Mouse (Mus musculus): ENCODE results near the gene Tnfsfm13.
A peak's percentile ranks its signal among the peaks of the same experiment; 100 is the strongest.
"Not testable (repeated sequence)": the region's sequence is repeated elsewhere in the genome, so short reads cannot be mapped to it uniquely, and the experiment has no call there.

Tnfsfm13 gene

DNA sequence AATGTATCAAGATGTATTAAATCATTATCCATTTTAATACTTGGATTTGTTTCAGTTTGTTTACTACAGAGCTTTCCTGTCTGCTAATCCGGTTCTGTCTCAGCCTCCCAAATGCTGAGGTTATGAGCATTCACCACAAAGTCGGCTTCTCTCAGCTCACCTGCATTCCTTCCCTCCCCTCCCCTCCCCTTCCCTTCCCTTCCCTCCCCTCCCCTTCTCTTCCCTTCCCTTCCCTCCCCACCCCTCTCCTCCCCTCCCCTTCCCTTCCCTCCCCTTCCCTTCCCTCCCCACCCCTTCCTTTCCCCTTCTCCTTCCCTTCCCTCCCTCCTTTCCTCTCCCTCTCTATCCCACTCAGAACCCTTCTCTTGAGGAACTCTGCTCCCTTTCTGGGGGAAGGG is 8.7 kb upstream of the Tnfsfm13 start:
- DNase-seq (ENCODE audit: extremely low read depth, low read depth): no peak

GRCm38 (mm10) chr11:69703814-69704612 is 8.1 kb upstream of the Tnfsfm13 start:
- no peak for DNase-seq (ENCODE audit: extremely low read depth, low read depth)

DNA sequence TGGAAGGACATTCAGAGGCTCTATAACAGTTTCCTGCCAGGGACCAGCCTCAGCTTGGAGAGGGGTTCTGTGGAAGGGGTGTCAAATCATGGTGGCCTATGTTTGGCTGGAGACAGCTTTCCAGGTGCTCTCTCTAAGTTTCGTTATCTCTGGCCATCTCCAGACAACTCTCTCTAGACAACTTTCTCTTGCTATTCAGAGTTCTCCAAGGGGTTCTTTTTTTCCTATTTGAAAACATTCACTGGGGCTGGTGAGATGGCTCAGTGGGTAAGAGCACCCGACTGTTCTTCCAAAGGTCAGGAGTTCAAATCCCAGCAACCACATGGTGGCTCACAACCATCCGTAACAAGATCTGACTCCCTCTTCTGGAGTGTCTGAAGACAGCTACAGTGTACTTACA is 7.5 kb upstream of the Tnfsfm13 start:
- not testable (repeated sequence) for DNase-seq (ENCODE audit: extremely low read depth, low read depth)

DNA sequence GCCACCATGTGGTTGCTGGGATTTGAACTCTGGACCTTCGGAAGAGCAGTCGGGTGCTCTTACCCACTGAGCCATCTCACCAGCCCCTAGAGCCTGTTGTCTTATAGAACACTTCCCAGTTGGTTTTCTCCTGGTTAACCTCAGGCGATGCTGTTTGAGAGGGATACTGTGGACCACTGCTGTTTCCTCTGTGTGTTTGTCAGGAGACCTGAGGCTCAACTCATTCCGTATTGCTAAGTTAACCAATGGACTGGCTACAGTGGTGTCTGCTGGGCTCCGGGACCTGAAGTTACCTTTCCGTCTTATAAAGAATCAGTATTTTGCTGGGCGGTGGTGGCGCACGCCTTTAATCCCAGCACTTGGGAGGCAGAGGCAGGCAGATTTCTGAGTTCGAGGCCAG is 7.0 kb upstream of the Tnfsfm13 start:
- not testable (repeated sequence) for DNase-seq (ENCODE audit: extremely low read depth, low read depth)

DNA sequence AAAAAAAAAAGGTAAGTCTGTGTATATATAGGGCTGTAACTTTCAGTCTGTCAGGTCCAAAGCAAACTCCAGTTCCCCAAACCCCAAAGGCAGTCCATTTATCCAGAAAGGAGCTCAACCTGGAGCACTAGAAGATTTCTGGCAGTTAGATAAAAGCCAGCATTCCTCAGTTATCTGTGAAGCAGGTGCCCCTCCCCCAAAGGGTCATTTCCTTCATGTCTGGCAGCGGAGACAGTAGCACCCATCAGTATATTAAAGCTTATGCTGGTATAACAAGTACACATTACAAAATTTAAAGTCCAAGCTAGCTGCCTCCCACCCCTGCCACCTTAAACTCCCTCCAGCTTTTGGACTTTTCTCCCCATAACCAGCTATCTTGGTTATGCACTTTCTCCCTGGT is 3.7 kb upstream of the Tnfsfm13 start:
- no peak for DNase-seq (ENCODE audit: extremely low read depth, low read depth)

GRCm38 (mm10) chr11:69698574-69698973 is 2.7 kb upstream of the Tnfsfm13 start:
- no peak for DNase-seq (ENCODE audit: extremely low read depth, low read depth)

- DNase-seq (ENCODE audit: extremely low read depth, low read depth): no peak
Observed at GRCm38 (mm10) chr11:69697396-69697795, 1.5 kb upstream of the Tnfsfm13 start.

DNA sequence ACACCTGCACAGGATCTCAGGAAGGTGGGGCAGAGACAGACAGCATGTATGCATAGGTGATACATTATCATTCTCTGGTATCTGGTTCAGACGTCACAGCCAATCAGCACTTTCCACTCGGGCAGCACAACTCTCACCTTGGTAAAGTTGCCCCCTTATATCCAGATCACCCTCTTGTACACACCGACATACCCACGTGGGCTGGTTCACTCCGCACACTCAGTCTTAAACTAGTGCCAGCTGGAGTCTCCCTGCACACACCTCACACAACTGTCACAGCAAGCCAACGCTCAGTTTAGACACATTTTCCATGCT is 895 bp downstream of the Tnfsfm13 start:
- DNase-seq (ENCODE audit: extremely low read depth, low read depth): no peak

DNA sequence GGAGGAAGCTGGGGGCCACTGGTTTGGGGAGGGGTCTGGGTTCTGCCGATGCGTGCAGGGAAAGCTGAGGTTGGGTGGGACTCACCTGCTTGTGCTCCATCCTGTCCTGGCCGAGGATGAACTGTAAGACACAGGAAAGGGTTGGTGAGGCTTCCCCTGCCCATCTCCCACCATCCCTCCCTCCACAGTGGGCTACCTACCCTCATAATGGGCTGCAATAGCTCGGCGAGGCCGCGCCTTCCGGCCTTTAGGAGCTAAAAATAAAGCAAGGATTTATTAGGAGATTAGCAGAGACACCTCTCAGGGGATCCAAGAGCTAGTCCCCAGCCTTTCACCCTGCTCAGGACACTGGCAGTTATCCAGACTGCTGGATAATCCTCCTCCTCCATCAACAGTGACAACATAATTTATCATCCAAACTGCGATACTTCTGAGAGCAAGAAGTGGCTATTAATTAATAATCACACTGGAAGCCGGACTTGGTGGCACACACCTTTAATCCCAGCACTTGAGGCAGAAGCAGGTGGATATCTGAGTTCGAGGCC is 2.4 kb downstream of the Tnfsfm13 start:
- DNase-seq (ENCODE audit: extremely low read depth, low read depth): no peak

GRCm38 (mm10) chr11:69692863-69693262 is 3.0 kb downstream of the Tnfsfm13 start:
- DNase-seq (ENCODE audit: extremely low read depth, low read depth): no peak

- DNase-seq (ENCODE audit: extremely low read depth, low read depth): no peak
Observed at GRCm38 (mm10) chr11:69692196-69692811, 3.6 kb downstream of the Tnfsfm13 start.

GRCm38 (mm10) chr11:69689891-69690290 is 6.0 kb downstream of the Tnfsfm13 start:
- no peak for DNase-seq (ENCODE audit: extremely low read depth, low read depth)

- DNase-seq (ENCODE audit: extremely low read depth, low read depth): no peak
Observed at GRCm38 (mm10) chr11:69687061-69687460, 8.8 kb downstream of the Tnfsfm13 start.

- DNase-seq (ENCODE audit: extremely low read depth, low read depth): no peak
Observed at GRCm38 (mm10) chr11:69686377-69686776, 9.5 kb downstream of the Tnfsfm13 start.

- DNase-seq (ENCODE audit: extremely low read depth, low read depth): no peak
Observed at GRCm38 (mm10) chr11:69685526-69686148, 10.3 kb downstream of the Tnfsfm13 start, which contains the start of gene Tnfsf13. Tnfsf13 (minus strand) TSS chr11:69685784.

DNA sequence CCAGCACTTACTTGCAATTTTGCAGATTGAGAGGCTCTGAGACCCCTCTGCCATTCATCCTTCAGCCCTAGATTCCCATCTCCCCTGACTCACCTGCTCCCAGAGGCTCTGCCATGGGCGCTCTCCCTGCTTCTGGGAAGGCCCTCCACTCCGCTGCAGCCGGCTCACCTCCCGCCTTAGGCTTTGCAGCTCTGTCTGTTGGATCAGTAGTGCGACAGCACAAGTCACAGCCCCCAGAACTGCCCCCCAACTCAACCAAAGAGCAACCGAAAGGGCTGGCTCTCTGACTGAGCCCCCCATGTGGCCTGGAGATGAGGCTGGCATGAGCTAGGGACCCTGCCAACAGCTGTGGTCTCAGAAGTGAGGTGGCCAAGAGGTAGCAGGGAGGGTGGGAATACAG is 11.0 kb downstream of the Tnfsfm13 start:
- DNase-seq (ENCODE audit: extremely low read depth, low read depth): no peak

DNA sequence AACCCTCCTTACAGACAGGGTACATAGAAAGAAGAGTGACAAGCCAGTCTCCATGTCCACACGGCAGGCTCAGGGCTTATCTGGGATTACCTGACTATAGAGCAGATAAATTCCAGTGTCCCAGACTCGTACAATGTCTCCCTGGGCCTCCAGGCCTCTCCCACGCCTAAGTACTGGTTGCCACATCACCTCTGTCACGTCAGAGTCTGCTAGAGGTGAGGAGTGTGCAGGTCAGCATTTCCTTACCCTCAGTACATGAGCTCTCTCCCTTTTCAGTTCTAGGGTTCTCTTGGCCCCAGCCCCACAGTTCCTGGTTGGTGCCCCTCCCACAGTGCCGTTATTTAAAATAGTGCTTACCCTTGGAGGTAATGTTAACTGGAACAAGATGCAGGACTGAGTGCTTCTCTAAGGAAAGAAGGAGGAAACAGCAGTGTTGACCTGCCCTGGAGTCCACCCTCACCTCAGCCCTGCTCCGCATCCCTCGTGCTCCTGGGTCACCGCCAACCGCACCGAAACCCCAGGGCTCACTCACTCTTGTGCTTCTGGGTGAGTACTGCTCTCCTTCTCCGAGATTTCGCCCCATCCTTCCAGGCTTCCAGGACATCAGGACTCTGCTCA is 11.7 kb downstream of the Tnfsfm13 start:
- DNase-seq (ENCODE audit: extremely low read depth, low read depth): no peak

GRCm38 (mm10) chr11:69683576-69683975 is 12.3 kb downstream of the Tnfsfm13 start:
- no peak for DNase-seq (ENCODE audit: extremely low read depth, low read depth)

DNA sequence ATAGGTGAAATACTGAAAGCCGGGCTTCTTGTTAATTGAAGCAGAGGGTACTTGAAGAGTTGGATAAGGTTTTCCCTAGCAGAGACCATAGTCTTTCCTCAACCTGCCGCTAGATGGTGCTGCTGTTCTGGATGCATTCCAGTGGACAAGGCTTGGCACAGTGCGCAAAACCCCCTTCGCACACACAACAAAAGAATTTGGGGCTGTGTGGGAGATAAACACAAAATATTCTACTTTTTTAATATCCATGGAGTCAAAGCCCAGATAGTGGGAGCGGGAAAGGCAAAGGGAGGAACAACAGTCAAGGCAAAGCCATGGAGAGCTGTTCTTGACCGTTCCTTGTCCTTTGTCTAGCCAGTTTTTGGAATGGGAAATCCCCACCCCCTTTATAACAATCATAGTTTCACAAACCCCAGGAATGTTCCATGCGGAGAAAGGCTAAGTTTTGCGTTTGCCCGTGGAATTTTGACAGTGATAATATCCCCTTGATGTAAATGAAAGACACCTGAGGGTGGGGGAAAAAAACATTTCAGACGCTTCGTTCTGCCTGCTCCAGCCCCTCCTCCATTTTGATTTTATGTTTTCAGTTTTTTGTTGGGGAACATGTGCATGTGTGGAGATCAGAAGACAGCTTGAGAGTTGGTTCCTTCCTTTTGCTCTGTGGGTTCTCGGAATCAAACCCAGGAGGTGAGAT is 12.9 kb downstream of the Tnfsfm13 start:
- peak; percentile 84 for DNase-seq (ENCODE audit: extremely low read depth, low read depth)

DNA sequence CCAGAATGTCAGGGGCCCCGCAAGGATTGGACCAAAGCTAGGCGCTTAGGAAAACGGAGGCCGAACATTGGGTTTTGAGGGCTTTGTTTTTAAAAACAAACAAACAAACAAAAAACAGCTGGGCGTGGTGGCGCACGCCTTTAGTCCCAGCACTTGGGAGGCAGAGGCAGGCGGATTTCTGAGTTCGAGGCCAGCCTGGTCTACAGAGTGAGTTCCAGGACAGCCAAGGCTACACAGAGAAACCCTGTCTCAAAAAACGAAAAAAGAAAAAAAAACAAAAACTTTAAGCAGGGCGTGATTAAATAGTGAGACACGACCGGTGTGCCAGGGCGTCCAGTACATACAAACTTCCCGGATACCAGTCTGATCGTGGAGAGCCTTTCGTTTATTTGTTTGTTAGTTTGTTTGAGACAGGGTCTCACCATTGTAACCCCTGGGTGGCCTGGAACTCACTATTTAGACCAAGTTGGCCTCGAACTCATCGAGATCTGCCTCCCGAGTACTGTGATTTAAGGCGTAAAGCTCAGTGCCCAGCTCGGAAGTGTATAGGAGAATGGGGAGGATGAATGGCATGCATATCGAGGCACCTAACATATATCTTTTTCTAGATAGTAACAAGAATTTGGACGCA is 13.6 kb downstream of the Tnfsfm13 start:
- no peak for DNase-seq (ENCODE audit: extremely low read depth, low read depth)
